Mouse (Mus musculus): ENCODE results near the gene Zfp64.

The Zfp64 gene

DNA sequence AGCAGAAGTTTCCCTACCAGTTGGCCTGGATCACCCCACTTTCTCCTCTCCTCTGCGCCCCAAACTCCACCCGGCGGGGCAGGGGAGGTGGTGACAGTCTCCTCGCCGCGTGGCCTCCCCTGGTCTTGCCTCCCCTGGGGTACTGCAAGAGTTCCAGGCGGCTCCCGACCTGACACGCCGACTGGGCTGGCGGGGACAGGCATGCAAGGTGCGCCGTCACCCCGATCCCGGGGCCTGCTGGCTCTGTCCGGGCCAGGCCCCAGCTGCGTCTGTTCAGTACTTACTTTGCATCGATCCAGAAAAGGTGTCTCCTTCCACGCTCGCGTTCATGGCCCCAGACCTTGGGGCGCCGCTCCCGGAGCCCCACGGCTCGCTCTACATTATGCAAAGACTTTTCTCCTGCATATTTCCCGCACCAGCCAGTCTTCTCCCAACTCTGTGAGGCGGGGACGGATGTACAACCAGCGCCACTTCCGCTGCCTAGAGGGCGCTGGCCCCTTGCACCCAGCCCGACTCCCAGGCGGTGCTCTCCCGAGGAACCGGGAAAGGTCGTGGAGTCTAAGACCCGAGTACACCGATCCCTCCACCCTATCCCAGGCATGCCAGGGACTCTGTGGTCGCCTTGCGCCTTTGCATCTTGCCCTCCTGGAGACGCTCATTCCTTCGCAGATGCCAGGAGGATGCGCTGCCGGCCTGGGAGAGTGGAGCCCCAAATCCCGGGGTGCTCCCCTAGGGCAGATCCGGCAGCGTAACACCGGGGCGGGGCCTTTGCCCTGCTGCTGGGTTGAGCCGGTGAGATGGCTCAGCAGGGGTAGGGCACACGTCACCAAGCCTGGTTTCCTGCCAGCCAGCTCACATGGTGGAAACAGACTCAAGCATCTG lies at the start of gene Zfp64:
Gene Zfp64, minus strand, starts transcription at position 753 of the 882 bp plus-strand sequence.
- DNase-seq, result peak; percentile 92

GRCm38 (mm10) chr2:168992642-168993420 lies 37.4 kb upstream of the Zfp64 start:
- peak; percentile 17 for DNase-seq

DNA sequence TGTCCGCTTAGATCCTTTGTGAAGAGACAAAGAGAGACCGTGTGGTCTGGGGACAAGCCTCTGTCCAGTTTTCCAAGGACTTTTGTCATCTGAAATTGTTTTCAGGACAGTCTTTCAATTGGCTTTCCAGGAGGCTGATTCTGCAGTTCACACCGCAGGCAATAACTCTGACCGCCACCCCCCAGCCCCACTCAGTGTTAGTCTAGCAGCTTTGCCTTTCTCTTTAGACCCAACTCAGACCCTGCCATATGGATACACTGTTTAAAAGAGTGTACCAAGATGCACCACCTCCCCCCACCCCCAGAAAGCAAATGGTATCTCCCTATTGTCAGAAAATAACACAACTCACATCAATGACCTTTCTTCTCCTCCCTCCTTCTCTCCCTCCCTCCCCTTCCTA lies 35.6 kb upstream of the Zfp64 start:
- no peak for DNase-seq

GRCm38 (mm10) chr2:168990061-168990753 lies 34.8 kb upstream of the Zfp64 start:
- DNase-seq, result no peak

DNA sequence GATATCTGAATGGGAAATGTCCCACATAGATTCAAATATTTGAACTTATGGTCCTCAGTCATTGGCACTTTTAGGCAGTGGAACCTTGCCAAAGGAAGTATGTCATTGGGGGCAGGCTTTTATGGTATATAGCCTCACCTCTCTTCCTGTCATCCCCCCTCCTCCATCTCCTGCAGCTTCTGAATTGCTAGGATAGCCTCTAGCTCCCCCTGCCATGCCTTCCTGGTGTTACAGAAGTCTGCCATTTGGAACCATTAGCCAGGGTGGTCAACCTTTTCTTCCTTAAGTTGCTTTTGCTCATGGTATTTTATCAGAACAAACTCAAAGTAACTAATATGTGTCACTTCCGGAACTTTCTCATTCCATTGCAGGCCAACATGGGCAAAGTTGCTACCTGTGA lies 32.7 kb upstream of the Zfp64 start:
- no peak for DNase-seq

- DNase-seq, result peak; percentile 51
Observed at GRCm38 (mm10) chr2:168987421-168987820, 32.0 kb upstream of the Zfp64 start.

DNA sequence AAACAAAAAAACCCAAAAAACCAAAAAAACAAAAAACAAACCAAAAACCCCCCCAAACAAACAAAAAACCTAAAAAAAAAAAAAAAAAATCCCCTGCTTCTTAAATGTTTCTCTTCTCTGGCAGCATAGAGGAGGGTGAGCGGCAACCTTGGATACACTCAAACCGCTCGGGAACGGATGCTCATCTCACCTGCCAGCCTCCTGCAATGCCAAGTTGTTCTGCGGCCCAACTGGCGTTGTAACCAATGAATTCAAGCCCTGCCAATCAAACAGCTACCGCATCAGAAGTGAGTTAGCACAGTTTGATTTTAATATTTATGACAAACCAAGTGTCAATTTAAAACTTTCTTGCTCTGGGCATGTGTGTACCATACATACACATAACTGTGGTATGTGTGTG lies 26.6 kb upstream of the Zfp64 start:
- no peak for DNase-seq

DNA sequence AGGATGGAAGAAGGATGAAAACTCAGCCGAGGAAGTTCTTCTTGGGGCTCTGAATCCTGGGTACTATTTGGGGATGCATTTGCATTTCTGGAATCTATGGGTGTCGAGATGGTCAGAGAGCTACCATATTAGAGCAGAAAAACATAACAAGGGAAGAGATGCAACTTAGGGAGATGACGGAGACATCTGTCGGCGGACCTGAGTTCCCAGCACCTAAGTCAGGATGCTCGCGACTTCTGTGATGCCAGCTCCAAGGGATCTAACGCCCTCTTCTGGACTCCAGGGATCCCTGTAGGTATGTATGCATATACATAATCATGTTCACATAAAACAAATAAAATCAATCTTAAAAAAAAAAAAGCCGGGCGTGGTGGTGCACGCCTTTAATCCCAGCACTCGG lies 26.1 kb upstream of the Zfp64 start:
- no peak for DNase-seq

DNA sequence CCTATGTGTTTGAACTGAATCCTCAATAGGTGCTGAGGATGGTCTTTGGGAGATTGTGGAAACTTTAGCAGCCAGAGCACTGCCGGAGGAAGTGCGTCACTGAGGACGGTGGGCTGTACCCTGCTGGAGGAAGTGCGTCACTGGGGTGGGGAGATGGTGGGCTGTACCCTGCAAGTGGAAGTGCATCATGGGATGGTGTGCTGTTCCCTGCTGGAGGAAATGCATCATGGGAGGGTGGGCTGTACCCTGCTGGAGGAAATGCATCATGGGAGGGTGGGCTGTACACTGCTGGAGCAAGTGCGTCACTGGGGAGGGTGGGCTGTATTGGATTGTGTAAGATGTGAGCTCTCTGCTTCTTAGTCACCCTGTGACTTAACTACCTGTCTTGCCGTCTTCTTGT lies 25.5 kb upstream of the Zfp64 start:
- no peak for DNase-seq

- DNase-seq, result no peak
Observed at GRCm38 (mm10) chr2:168979742-168980141, 24.4 kb upstream of the Zfp64 start.

- DNase-seq, result peak; percentile 15
Observed at GRCm38 (mm10) chr2:168978031-168978430, 22.6 kb upstream of the Zfp64 start.

GRCm38 (mm10) chr2:168970131-168970530 lies 14.7 kb upstream of the Zfp64 start:
- no peak for DNase-seq

DNA sequence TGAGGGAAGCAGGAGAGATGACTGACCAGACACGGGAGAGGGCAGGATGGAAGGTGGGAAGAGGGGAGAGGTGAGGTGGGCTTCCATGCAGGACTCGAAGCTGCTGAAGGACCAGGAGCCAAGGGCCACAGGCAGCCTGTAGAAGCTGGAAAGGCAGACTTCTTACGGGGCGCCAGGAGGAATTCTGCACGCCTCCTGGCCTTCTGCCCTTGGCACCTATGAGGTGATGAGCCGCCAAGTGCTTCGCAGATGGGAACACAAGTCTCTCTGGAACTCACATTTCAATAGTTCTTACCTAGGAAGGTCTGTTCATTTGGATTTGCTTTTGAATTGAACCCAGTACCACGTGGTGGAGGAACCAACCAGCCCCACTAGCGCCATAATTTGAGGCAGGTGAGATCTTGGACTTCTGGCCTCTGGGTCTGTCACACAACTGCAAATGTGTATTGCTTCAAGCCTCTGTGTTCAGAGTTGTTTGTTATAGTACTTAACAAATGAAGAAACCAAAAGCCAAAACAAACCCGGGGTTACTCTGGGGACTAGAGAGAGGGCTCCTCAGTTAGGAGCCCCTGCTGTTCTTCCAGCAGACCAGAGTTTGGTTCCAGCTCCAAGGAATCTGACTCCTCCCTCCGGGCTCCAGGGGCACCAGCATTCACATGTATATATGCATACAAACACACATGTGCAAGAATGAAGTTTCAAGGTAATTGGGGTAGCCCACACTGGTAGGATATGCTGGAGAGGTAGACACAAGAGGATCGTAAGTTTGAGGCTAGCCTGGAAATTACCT lies 12.9 kb upstream of the Zfp64 start:
- DNase-seq, result peak; percentile 14

DNA sequence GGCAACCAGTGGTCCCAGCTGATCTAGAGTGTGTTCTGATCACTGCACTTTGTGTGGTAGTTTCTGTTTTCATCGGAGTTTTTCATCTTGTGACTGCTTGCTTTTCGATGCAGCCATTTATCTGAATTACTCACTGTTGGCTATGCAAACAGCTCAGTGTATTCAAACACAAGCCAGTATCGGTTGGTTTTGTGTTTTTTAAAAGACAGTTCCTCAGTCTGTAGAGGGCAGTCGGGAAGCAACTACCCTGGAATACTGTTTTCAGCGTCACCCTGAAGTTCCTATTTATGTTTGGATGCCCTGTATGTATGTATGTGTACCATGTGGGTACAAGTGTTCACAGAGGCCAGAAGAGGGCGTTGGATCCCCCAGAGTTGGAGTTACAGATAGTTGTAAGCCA lies 11.1 kb upstream of the Zfp64 start:
- DNase-seq, result no peak

DNA sequence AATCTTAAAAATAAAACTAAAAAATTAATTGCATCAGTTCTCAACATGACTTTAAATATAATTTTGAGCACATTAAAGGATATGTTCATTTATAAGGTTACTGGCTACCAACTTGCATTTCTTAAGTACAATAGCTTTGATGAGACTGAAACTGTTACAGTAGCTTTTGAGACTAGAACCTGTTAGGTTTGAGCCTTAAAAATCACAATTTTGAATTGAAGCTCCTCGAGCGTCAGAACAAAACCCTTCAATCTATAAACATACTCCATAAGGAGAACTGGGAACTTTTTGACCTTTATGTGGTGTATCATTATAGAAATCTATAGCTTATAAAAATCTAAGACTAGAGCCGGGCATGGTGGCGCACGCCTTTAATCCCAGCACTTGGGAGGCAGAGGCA lies 9.5 kb upstream of the Zfp64 start:
- no peak for DNase-seq

- no peak for DNase-seq
Observed at GRCm38 (mm10) chr2:168961729-168962666, 6.6 kb upstream of the Zfp64 start.

DNA sequence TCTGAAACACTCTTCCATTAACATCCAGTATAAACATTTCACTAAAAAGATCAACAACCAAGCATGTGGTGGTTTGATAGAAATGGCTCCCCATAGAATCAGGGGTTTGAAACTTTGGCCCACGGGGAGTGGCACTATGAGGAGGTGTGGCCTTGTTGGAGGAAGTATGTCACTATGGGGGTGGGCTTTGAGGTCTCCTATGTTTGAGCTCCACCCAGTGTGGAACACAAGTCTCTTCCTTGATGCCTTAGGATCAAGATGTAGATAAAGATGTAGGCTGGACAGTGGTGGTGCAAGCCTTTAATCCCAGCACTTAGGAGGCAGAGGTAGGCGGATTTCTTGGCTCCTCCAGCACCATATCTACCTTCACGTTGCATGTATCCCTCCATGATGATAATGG lies 5.4 kb upstream of the Zfp64 start:
- no peak for DNase-seq

GRCm38 (mm10) chr2:168959339-168959885 lies 4.0 kb upstream of the Zfp64 start:
- DNase-seq, result no peak

DNA sequence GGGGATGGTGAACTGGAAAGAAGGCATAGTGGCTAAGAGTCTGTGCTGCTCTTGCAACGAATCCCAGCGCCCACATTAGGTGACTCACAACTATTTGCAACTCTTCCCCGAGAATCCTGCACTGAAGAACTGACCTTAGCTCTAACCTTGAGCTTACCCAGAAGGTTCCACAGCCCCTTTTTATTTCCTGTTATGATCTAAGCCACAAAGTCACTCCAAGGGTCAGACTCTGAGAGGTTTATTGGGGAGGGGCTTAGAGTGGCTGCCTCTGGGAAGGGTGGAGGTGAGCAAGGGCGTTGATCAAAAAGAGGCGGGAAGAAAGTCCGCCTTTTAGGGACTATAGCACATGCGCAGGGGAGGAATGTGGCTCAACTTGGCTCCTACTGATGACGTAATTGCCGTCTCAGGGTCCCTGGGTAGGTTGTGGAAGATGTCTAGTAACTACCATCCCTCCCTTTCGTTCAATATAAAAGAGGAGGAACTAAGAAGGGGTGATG lies 511 bp upstream of the Zfp64 start:
- DNase-seq, result peak; percentile 14

GRCm38 (mm10) chr2:168954376-168954775 lies 1.0 kb downstream of the Zfp64 start:
- DNase-seq, result peak; percentile 18

GRCm38 (mm10) chr2:168948506-168948905 lies 6.9 kb downstream of the Zfp64 start:
- no peak for DNase-seq
